Mouse (Mus musculus) heart, embryonic 10.5 days (tissue): ENCODE results near the gene Tmem80. TPM values are rescaled to one million over a fixed set of nuclear protein-coding genes. Genes with fewer than 3 reads are reported as not detected.

Source experiments
- DNase-seq: peaks from one replicate; pipeline ENCODE4 v3.0.0-alpha.2; 2017; ENCODE audit warnings: low spot score
- H3K27ac ChIP-seq: fragments of 300-500 bp; sonication (generic); 2 replicates; pipeline ENCODE4 v1.5.1; 2016; ENCODE audit warnings: mild to moderate bottlenecking
- H3K27me3 ChIP-seq: fragments of 300-500 bp; sonication (generic); 2 replicates; pipeline ENCODE4 v1.6.1; 2016; ENCODE audit warnings: mild to moderate bottlenecking; ENCODE audit not compliant: poor library complexity, insufficient read depth, severe bottlenecking
- H3K36me3 ChIP-seq: fragments of 300-500 bp; sonication (generic); 2 replicates; pipeline ENCODE4 v1.6.1; 2016; ENCODE audit warnings: mild to moderate bottlenecking, moderate library complexity
- H3K4me1 ChIP-seq: fragments of 300-500 bp; sonication (generic); 2 replicates; pipeline ENCODE4 v1.6.1; 2016; ENCODE audit warnings: mild to moderate bottlenecking
- H3K4me3 ChIP-seq: fragments of 300-500 bp; sonication (generic); 2 replicates; pipeline ENCODE4 v1.5.1; 2016; ENCODE audit warnings: mild to moderate bottlenecking, moderate library complexity
- H3K9me3 ChIP-seq: fragments of 300-500 bp; sonication (generic); 2 replicates; pipeline ENCODE4 v1.6.1; 2016; ENCODE audit warnings: mild to moderate bottlenecking, moderate library complexity
- WGBS: fragments of 180-500 bp; shearing (Covaris S2); methylation state at CpG from one replicate; pipeline ENCODE4 v1.1.7; 2016; 5-methylcytosine and 5-hydroxymethylcytosine counted together
- polyA plus RNA-seq: library from polyadenylated mRNA; unstranded; fragments of >200 nt; fragmentation: Nextera tagmentation; extraction: Ambion mirVana; gene quantifications from 2 replicates; pipeline ENCODE4 v1.2.1, GENCODE M21; 2016

Tmem80 gene
- polyA plus RNA-seq, 1 experiment from 2014 or later = 41.2 TPM

GRCm38 (mm10) chr7:141351061-141351460 is 23.5 kb downstream of the Tmem80 start:
- Histone ChIP-seq H3K9me3 (no peaks in the 10 kb centered on the region), H3K36me3 (no peaks in the 10 kb centered on the region), H3K4me1 (0 out of 2 replicates have a peak, but pooled peaks cover 5% of the 10 kb centered on the region), H3K27me3 (peaks cover 13% of the 10 kb centered on the region), H3K4me3 (no peak overlapping the region), H3K27ac (no peak overlapping the region)
- WGBS = 72% methylated on average over 6 of the region's 6 CpGs
- DNase-seq = no peak

GRCm38 (mm10) chr7:141355051-141355450 is 27.5 kb downstream of the Tmem80 start:
- no peak for DNase-seq
- WGBS = 75% methylated on average over 8 of the region's 8 CpGs
- Histone ChIP-seq H3K27me3 (peaks cover 44% of the 10 kb centered on the region), H3K9me3 (no peaks in the 10 kb centered on the region), H3K4me3 (no peak overlapping the region), H3K27ac (no peak overlapping the region), H3K36me3 (no peaks in the 10 kb centered on the region), H3K4me1 (0 out of 2 replicates have a peak, but pooled peaks cover 9% of the 10 kb centered on the region)

GRCm38 (mm10) chr7:141355626-141356326 is 28.2 kb downstream of the Tmem80 start:
- 0 out of 2 replicates have a peak, but pooled peaks cover 9% of the 10 kb centered on the region for H3K4me1 ChIP-seq
- no peak overlapping the region for H3K27ac ChIP-seq
- WGBS = 55% methylated on average over 12 of the region's 12 CpGs
- H3K36me3 ChIP-seq = no peaks in the 10 kb centered on the region
- no peak for DNase-seq
- peaks cover 51% of the 10 kb centered on the region for H3K27me3 ChIP-seq
- no peaks in the 10 kb centered on the region for H3K9me3 ChIP-seq
- no peak overlapping the region for H3K4me3 ChIP-seq

GRCm38 (mm10) chr7:141356971-141357370 is 29.4 kb downstream of the Tmem80 start:
- no peak for DNase-seq
- Histone ChIP-seq H3K4me1 (peaks cover 13% of the 10 kb centered on the region), H3K27ac (no peak overlapping the region), H3K27me3 (peaks cover 63% of the 10 kb centered on the region), H3K9me3 (no peaks in the 10 kb centered on the region), H3K4me3 (no peak overlapping the region), H3K36me3 (no peaks in the 10 kb centered on the region)
- WGBS = 64% methylated on average over 14 of the region's 14 CpGs

GRCm38 (mm10) chr7:141361510-141361909 is 34.0 kb downstream of the Tmem80 start:
- Histone ChIP-seq H3K27ac (no peak overlapping the region), H3K36me3 (no peaks in the 10 kb centered on the region), H3K27me3 (peaks cover 73% of the 10 kb centered on the region), H3K9me3 (no peaks in the 10 kb centered on the region), H3K4me1 (peaks cover 4% of the 10 kb centered on the region), H3K4me3 (no peak overlapping the region)
- WGBS = 15% methylated on average over 24 of the region's 24 CpGs
- DNase-seq = no peak

GRCm38 (mm10) chr7:141363106-141363751 is 35.7 kb downstream of the Tmem80 start:
- peak; percentile 88 for DNase-seq
- Histone ChIP-seq H3K4me1 (peaks cover 4% of the 10 kb centered on the region), H3K4me3 (no peak overlapping the region), H3K9me3 (no peaks in the 10 kb centered on the region), H3K36me3 (no peaks in the 10 kb centered on the region), H3K27me3 (peaks cover 59% of the 10 kb centered on the region), H3K27ac (peak overlapping the region; percentile 57; the same call in 1 of the 2 replicates)
- WGBS = 58% methylated on average over 4 of the region's 4 CpGs

GRCm38 (mm10) chr7:141363752-141364125 is 36.2 kb downstream of the Tmem80 start:
- Histone ChIP-seq H3K27me3 (peaks cover 58% of the 10 kb centered on the region), H3K27ac (peak overlapping the region; percentile 57; the same call in 1 of the 2 replicates), H3K4me1 (peaks cover 4% of the 10 kb centered on the region), H3K36me3 (no peaks in the 10 kb centered on the region), H3K4me3 (no peak overlapping the region), H3K9me3 (no peaks in the 10 kb centered on the region)
- 53% methylated on average over 2 of the region's 2 CpGs for WGBS
- DNase-seq = no peak

- H3K27ac ChIP-seq = peak overlapping the region; percentile 57; the same call in 1 of the 2 replicates
- no peak overlapping the region for H3K4me3 ChIP-seq
- 63% methylated on average over 5 of the region's 5 CpGs for WGBS
- H3K36me3 ChIP-seq = no peaks in the 10 kb centered on the region
- no peaks in the 10 kb centered on the region for H3K9me3 ChIP-seq
- peak; percentile 84 for DNase-seq
- peaks cover 4% of the 10 kb centered on the region for H3K4me1 ChIP-seq
- peaks cover 52% of the 10 kb centered on the region for H3K27me3 ChIP-seq
Observed at GRCm38 (mm10) chr7:141364349-141365048, 37.0 kb downstream of the Tmem80 start.

GRCm38 (mm10) chr7:141365049-141365445 is 37.5 kb downstream of the Tmem80 start:
- peaks cover 46% of the 10 kb centered on the region for H3K27me3 ChIP-seq
- H3K27ac ChIP-seq = no peak overlapping the region
- no peaks in the 10 kb centered on the region for H3K9me3 ChIP-seq
- H3K36me3 ChIP-seq = no peaks in the 10 kb centered on the region
- no peak for DNase-seq
- H3K4me3 ChIP-seq = no peak overlapping the region
- H3K4me1 ChIP-seq = peaks cover 4% of the 10 kb centered on the region
- 67% methylated on average over 3 of the region's 3 CpGs for WGBS

GRCm38 (mm10) chr7:141367358-141367757 is 39.8 kb downstream of the Tmem80 start:
- no peak for DNase-seq
- peaks cover 23% of the 10 kb centered on the region for H3K27me3 ChIP-seq
- H3K27ac ChIP-seq = no peak overlapping the region
- WGBS = 80% methylated on average over 4 of the region's 4 CpGs
- H3K4me3 ChIP-seq = no peak overlapping the region
- H3K4me1 ChIP-seq = no peaks in the 10 kb centered on the region
- no peaks in the 10 kb centered on the region for H3K9me3 ChIP-seq
- H3K36me3 ChIP-seq = no peaks in the 10 kb centered on the region

GRCm38 (mm10) chr7:141369918-141370317 is 42.4 kb downstream of the Tmem80 start:
- no peaks in the 10 kb centered on the region for H3K9me3 ChIP-seq
- H3K27me3 ChIP-seq = peaks cover 4% of the 10 kb centered on the region; the same call in 1 of the 2 replicates
- H3K4me1 ChIP-seq = no peaks in the 10 kb centered on the region
- WGBS = 68% methylated on average over 5 of the region's 5 CpGs
- no peak for DNase-seq
- H3K36me3 ChIP-seq = no peaks in the 10 kb centered on the region
- no peak overlapping the region for H3K27ac ChIP-seq
- no peak overlapping the region for H3K4me3 ChIP-seq

GRCm38 (mm10) chr7:141371942-141372595 is 44.5 kb downstream of the Tmem80 start:
- Histone ChIP-seq H3K4me1 (0 out of 2 replicates have a peak, but pooled peaks cover 4% of the 10 kb centered on the region), H3K27ac (no peak overlapping the region), H3K9me3 (no peaks in the 10 kb centered on the region), H3K4me3 (no peak overlapping the region), H3K27me3 (no peaks in the 10 kb centered on the region), H3K36me3 (no peaks in the 10 kb centered on the region)
- DNase-seq = no peak
- WGBS = 51% methylated on average over 6 of the region's 6 CpGs
